Mouse (Mus musculus): ENCODE data around the gene Agpat3. TPM values are rescaled to one million over a fixed set of nuclear protein-coding genes. Genes with fewer than 3 reads are reported as not detected.

Gene Agpat3
- polyA plus RNA-seq, 1 experiment from 2014 or later, result 38.7 TPM

DNA sequence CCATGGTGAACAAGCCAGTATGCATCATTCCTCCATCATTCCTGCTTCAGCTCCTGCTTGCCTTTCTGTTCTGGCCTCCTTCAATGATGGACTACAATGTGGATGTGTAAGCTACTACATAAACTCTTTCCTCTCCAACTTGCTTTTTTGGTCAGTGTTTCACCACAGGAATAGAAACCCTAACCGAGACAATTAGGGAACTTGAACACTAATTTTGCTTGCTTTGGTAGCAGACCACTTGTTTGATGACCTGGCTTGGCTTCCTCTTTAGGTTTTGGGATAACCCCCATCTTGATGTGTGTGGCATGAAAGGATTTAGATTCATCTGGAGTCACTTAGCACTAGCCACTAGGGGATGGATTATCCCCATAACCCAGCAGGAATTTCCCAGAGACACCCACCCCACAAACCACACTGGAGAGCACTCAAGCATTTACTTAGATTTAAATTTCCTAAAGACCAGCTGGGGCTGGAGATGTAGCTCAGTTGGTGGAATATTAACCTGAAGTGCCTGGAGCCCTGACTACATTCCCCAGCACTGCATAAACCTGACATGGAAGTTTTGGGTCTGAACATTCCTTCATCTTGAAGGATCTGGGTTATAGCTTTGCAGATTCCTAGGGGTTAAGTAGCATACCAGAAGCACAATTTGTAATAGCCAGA, 3.8 kb upstream of the Agpat3 start:
- Histone ChIP-seq H3K27me3 (ENCODE audit: low read depth, poor library complexity, severe bottlenecking) (no peaks in the 10 kb centered on the region), H3K36me3 (no peaks in the 10 kb centered on the region), H3K4me3 (no peak overlapping the region), H3K4me1 (peaks cover 37% of the 10 kb centered on the region), H3K9me3 (replicated peaks) (no peaks in the 10 kb centered on the region), H3K27ac (no peak overlapping the region)
- WGBS, result 52% methylated on average over 1 of the region's 1 CpGs
- no peak for DNase-seq (ENCODE audit: low spot score)

- peaks cover 49% of the 10 kb centered on the region for H3K4me1 ChIP-seq
- H3K27ac ChIP-seq, result no peak overlapping the region
- no peaks in the 10 kb centered on the region for H3K36me3 ChIP-seq
- no peak overlapping the region for H3K4me3 ChIP-seq
- 30% methylated on average over 4 of the region's 4 CpGs for WGBS
- H3K27me3 ChIP-seq (ENCODE audit: low read depth, poor library complexity, severe bottlenecking), result no peaks in the 10 kb centered on the region
- DNase-seq (ENCODE audit: low spot score), result no peak
- H3K9me3 ChIP-seq (replicated peaks), result no peaks in the 10 kb centered on the region
Measured at GRCm38 (mm10) chr10:78353196-78353595, 907 bp upstream of the Agpat3 start.

DNA sequence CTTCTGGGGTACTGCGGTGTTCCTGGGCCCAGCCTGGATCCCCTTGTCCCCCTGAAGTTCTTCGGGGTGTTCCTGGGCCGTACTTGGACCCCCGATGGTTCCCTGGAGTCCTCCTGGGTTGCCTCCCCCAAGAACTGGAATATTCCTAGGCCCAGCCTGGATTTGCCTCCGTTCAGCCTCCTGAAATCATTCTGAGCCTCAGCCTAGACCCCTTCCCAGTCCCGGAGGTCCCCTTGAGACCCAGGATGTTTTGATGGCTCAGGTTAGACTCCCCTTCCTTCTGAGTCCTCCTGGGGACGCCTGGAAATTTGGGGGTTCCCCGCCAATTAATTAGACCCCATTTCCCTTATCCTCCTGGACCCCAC, 359 bp upstream of the Agpat3 start:
- Histone ChIP-seq H3K4me3 (peak overlapping the region; percentile 93), H3K27me3 (ENCODE audit: low read depth, poor library complexity, severe bottlenecking) (no peaks in the 10 kb centered on the region), H3K27ac (peak overlapping the region; percentile 94), H3K4me1 (peaks cover 49% of the 10 kb centered on the region), H3K9me3 (replicated peaks) (no peaks in the 10 kb centered on the region), H3K36me3 (no peaks in the 10 kb centered on the region)
- 23% methylated on average over 8 of the region's 8 CpGs for WGBS
- DNase-seq (ENCODE audit: low spot score), result no peak

DNA sequence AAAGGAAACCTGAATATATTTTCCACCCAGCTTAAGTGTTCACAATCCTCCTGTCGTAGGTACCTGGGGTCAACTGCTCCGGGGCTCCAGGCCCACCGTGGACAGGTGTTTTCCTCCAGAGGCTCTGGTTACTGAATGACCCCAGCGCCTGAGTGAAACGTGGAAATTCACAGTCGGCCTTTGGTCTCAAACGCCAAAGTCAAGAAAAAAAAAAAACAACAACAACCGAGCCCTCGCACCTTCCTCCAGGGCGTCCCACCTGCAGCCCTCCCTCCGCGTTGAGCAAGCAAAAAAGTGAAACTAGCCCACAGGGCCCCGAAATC, 764 bp downstream of the Agpat3 start:
- 4% methylated on average over 13 of the region's 13 CpGs for WGBS
- Histone ChIP-seq H3K36me3 (no peaks in the 10 kb centered on the region), H3K27me3 (ENCODE audit: low read depth, poor library complexity, severe bottlenecking) (no peaks in the 10 kb centered on the region), H3K9me3 (replicated peaks) (no peaks in the 10 kb centered on the region), H3K4me3 (peak overlapping the region; percentile 93), H3K4me1 (peaks cover 46% of the 10 kb centered on the region), H3K27ac (peak overlapping the region; percentile 94)
- DNase-seq (ENCODE audit: low spot score), result no peak

GRCm38 (mm10) chr10:78350796-78351556, 1.3 kb downstream of the Agpat3 start:
- DNase-seq (ENCODE audit: low spot score), result no peak
- Histone ChIP-seq H3K27ac (no peak overlapping the region), H3K4me1 (peaks cover 41% of the 10 kb centered on the region), H3K36me3 (no peaks in the 10 kb centered on the region), H3K4me3 (peak overlapping the region; percentile 93), H3K27me3 (ENCODE audit: low read depth, poor library complexity, severe bottlenecking) (no peaks in the 10 kb centered on the region), H3K9me3 (replicated peaks) (no peaks in the 10 kb centered on the region)
- WGBS, result 49% methylated on average over 6 of the region's 6 CpGs

DNA sequence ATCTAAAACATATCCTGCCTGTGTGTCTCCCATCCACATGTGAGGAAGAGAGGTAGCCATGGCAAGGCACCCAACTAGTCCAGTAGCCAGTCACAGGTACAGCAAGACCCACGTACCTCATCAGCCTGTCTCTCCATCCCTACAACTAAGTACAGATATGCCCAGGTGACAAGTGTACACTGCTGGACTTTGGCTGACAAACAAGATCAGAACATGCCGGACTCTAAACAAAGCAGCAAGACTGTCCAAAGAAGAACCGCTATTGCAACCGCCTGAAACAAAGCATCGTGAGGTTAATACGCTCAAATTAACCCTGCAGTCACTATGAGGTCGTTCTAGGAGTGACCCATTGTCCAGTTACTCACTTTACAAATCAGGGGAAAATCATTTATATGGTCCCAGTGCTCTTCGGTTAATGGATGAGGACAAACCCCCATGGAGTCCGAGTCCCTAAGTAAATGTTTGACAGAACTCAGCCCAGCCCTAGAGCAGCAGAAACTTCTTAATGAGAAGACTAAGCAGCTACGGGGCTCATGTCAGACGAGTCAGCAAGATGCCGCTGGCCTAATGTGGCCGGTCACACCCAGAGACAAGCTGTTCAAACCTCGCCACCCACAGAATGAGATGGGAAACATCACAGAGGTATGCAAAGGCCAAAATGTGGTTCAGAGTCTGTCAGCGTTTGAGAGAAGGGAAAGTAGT, 2.7 kb downstream of the Agpat3 start:
- no peaks in the 10 kb centered on the region for H3K36me3 ChIP-seq
- no peaks in the 10 kb centered on the region for H3K27me3 ChIP-seq (ENCODE audit: low read depth, poor library complexity, severe bottlenecking)
- H3K9me3 ChIP-seq (replicated peaks), result no peaks in the 10 kb centered on the region
- H3K4me3 ChIP-seq, result no peak overlapping the region
- H3K4me1 ChIP-seq, result peaks cover 34% of the 10 kb centered on the region
- no peak for DNase-seq (ENCODE audit: low spot score)
- H3K27ac ChIP-seq, result no peak overlapping the region
- WGBS, result 83% methylated on average over 15 of the region's 15 CpGs

DNA sequence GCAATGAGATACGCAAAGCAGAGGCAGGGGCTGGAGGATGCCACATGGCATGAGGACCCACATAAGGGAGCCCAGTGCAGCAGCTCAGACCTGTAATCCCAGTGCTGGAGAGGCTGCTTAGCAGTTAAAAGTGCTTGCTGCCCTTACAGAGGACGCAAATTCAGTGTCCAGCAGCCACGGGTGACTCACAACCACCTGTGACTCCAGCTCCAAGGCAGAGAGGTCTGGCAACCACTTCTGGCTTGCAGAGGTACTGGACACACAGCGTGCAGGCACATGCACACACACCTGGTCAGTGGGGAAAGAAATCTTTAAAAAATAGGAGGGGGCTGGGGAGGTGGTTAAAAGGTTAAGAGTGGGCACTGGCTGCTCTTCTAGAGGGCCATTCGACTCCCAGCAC, 4.1 kb downstream of the Agpat3 start:
- Histone ChIP-seq H3K27ac (no peak overlapping the region), H3K9me3 (replicated peaks) (no peaks in the 10 kb centered on the region), H3K27me3 (ENCODE audit: low read depth, poor library complexity, severe bottlenecking) (no peaks in the 10 kb centered on the region), H3K4me3 (no peak overlapping the region), H3K36me3 (no peaks in the 10 kb centered on the region), H3K4me1 (peaks cover 30% of the 10 kb centered on the region)
- DNase-seq (ENCODE audit: low spot score), result no peak
- 94% methylated on average over 5 of the region's 5 CpGs for WGBS

- no peak overlapping the region for H3K4me3 ChIP-seq
- 78% methylated on average over 6 of the region's 6 CpGs for WGBS
- H3K27me3 ChIP-seq (ENCODE audit: low read depth, poor library complexity, severe bottlenecking), result no peaks in the 10 kb centered on the region
- H3K9me3 ChIP-seq (replicated peaks), result no peaks in the 10 kb centered on the region
- no peak for DNase-seq (ENCODE audit: low spot score)
- no peaks in the 10 kb centered on the region for H3K36me3 ChIP-seq
- H3K27ac ChIP-seq, result no peak overlapping the region
- peaks cover 23% of the 10 kb centered on the region for H3K4me1 ChIP-seq
Measured at GRCm38 (mm10) chr10:78347486-78347885, 4.8 kb downstream of the Agpat3 start.

GRCm38 (mm10) chr10:78345466-78345865, 6.8 kb downstream of the Agpat3 start:
- Histone ChIP-seq H3K9me3 (replicated peaks) (no peaks in the 10 kb centered on the region), H3K27ac (no peak overlapping the region; the same call in 1 of the 2 replicates), H3K4me3 (no peak overlapping the region), H3K27me3 (ENCODE audit: low read depth, poor library complexity, severe bottlenecking) (no peaks in the 10 kb centered on the region), H3K4me1 (peaks cover 6% of the 10 kb centered on the region; the same call in 1 of the 2 replicates), H3K36me3 (peaks cover 4% of the 10 kb centered on the region; the same call in 1 of the 2 replicates)
- 87% methylated on average over 2 of the region's 2 CpGs for WGBS
- no peak for DNase-seq (ENCODE audit: low spot score)

DNA sequence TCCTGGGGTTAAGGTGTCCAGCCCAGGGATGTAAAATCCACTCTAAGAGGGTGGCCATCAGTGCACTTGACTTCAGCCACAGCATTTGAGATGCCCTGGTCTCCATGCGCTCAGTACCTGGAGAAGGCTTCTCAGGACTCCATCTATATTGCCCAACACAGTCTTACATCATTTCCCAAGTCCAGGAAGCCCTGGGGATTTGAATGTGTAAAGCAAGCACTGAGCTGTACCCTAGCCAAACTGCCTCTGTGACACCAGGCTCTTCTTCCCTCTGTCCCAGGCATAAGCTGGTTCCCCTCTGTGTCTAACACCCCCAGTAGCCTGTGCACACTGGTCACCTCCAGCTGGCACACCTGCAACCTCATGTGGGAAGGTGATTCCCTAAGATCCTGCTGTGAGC, 10.2 kb downstream of the Agpat3 start:
- Histone ChIP-seq H3K4me3 (no peak overlapping the region), H3K27ac (no peak overlapping the region), H3K36me3 (peaks cover 10% of the 10 kb centered on the region), H3K27me3 (ENCODE audit: low read depth, poor library complexity, severe bottlenecking) (no peaks in the 10 kb centered on the region), H3K4me1 (no peaks in the 10 kb centered on the region), H3K9me3 (replicated peaks) (no peaks in the 10 kb centered on the region)
- 96% methylated on average over 1 of the region's 1 CpGs for WGBS
- no peak for DNase-seq (ENCODE audit: low spot score)

DNA sequence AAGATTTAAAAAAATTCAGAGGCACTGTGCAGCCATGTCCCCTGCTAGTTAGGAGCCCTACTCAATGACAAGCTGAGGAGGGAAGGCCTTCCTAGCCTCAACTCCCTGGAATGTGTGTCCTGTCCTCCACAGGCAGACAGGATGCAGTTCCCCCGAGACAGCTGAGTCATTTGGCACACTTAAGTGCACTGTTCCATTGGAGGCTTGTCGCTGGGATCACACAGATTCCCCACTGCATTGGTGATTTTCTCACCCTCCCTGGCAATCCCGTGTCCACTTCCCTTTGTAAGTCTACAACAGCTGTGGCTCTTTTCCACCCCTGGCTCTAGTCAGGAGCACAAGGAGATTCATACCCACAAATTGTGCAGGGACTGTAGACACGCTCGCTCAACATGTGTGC, 14.1 kb downstream of the Agpat3 start:
- Histone ChIP-seq H3K9me3 (replicated peaks) (no peaks in the 10 kb centered on the region), H3K36me3 (peaks cover 10% of the 10 kb centered on the region), H3K4me3 (no peak overlapping the region), H3K27ac (no peak overlapping the region), H3K27me3 (ENCODE audit: low read depth, poor library complexity, severe bottlenecking) (no peaks in the 10 kb centered on the region), H3K4me1 (no peaks in the 10 kb centered on the region)
- no peak for DNase-seq (ENCODE audit: low spot score)
- 72% methylated on average over 5 of the region's 5 CpGs for WGBS

DNA sequence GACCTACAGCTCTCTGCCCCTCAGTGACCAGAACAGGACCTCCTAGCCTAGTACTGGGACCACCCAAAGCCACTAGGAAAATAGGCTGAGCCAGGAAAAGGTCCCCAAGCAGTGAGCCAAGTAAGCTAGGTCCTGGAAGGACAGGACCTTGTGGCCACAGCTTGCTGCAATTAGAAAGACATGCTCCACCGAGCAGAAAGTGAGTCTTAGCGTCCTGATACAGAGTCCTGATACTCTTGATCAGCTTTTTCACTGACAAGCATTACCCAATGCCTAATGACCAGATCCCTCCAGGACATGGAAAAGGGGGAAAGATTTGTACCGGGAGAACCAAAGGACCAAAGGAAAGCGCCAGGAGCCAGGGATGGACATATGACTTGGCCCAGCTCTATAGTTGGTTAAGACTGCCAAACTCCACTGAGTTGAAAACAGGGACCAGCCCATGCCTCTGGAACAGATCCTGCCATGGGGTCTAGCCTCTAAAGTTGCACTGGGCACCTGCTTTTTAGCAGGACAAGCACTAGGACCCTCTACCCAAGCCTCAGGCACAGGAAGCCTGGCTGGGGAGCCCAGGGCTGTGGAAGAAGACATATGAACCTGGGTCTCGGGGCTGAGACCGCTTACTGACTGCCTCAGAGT, 17.2 kb downstream of the Agpat3 start:
- no peak for DNase-seq (ENCODE audit: low spot score)
- H3K9me3 ChIP-seq (replicated peaks), result no peaks in the 10 kb centered on the region
- H3K27me3 ChIP-seq (ENCODE audit: low read depth, poor library complexity, severe bottlenecking), result no peaks in the 10 kb centered on the region
- peaks cover 6% of the 10 kb centered on the region for H3K36me3 ChIP-seq
- WGBS, result 70% methylated on average over 6 of the region's 6 CpGs
- H3K27ac ChIP-seq, result no peak overlapping the region
- no peaks in the 10 kb centered on the region for H3K4me1 ChIP-seq
- H3K4me3 ChIP-seq, result no peak overlapping the region

- Histone ChIP-seq H3K36me3 (peaks cover 5% of the 10 kb centered on the region), H3K9me3 (replicated peaks) (no peaks in the 10 kb centered on the region), H3K27ac (no peak overlapping the region), H3K27me3 (ENCODE audit: low read depth, poor library complexity, severe bottlenecking) (no peaks in the 10 kb centered on the region), H3K4me1 (no peaks in the 10 kb centered on the region), H3K4me3 (no peak overlapping the region)
- no peak for DNase-seq (ENCODE audit: low spot score)
- 83% methylated on average over 5 of the region's 5 CpGs for WGBS
Measured at GRCm38 (mm10) chr10:78331577-78331976, 20.7 kb downstream of the Agpat3 start.

All from limb, embryonic 10.5 days (tissue).